Mouse (Mus musculus) WW6 (cell line): ENCODE measurements around the gene Elob.
A peak's percentile ranks its signal among the peaks of the same experiment; 100 is the strongest.

Experiments used
- DNase-seq: peaks from one replicate; pipeline ENCODE4 v3.0.0-alpha.2; 2013; ENCODE audit warnings: low read depth, low spot score

Elob gene

DNA sequence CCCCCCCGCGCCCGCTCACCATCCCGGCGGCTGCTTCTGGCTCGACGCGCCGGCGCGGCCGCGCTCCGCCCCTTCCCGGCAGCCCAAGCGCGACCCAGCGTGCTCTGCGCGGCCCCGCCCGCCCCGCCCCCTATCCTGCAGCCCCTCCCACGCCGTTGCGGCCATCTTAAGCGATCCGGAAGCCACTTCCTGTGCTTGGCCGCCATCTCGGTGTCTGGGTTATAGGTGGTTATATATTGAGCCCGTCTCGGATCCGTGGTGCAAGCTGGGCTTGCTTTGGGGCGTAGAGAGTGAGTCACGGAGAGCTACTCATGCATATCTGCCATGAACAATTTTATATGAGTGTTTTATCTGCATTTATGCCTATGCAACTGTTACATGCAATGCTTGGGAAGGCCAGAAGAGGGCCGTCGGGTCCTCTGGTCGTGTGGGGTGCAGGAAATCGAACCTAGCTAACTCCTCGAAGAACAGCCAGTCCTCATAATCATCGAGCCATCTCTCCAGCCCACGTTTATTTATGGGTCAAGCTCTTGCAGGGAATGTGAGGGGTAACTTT, at the start of gene Elob:
Elob (minus strand) TSS at position 73 of the 556 bp plus-strand sequence.
- no peak for DNase-seq

DNA sequence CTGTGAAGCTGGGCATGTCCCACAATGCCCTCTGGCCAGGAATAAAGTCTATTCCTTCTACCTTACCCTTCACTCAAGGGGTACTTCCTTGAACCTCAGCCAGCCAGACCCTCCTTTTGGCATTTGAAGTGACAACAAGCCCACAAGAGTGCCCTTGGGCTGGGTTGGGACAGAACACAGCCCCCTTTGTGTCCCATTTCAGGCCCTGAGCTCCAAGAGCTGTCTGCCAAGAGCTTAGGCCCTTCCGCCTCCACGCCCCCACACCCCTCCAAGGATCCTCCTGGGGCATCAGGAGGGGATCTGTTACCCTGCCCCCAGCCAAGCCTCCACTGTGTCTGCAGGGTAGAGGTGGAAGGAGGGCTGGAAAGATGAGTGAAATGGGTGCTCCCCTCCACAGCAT, 48.2 kb upstream of the Elob start:
- no peak for DNase-seq

DNA sequence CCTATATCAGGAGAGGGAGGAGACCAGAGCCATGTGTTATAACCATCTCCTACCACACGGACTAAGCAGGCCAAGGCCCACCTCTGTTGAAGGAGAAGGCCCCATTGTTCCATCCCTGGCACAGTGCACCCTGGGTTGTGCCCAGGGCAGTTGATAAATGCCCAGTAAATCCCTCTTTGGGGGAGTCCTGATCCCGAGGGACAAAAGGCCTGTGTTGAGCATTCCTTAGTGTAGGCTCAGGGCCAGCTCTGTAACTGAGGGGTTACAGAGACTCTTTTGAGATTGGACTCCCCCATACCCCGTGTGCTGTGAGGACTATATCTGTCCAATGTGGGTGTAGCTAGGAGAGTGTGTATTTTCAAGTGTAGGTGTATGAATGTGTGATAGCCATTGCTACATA, 47.8 kb upstream of the Elob start:
- DNase-seq = no peak

DNA sequence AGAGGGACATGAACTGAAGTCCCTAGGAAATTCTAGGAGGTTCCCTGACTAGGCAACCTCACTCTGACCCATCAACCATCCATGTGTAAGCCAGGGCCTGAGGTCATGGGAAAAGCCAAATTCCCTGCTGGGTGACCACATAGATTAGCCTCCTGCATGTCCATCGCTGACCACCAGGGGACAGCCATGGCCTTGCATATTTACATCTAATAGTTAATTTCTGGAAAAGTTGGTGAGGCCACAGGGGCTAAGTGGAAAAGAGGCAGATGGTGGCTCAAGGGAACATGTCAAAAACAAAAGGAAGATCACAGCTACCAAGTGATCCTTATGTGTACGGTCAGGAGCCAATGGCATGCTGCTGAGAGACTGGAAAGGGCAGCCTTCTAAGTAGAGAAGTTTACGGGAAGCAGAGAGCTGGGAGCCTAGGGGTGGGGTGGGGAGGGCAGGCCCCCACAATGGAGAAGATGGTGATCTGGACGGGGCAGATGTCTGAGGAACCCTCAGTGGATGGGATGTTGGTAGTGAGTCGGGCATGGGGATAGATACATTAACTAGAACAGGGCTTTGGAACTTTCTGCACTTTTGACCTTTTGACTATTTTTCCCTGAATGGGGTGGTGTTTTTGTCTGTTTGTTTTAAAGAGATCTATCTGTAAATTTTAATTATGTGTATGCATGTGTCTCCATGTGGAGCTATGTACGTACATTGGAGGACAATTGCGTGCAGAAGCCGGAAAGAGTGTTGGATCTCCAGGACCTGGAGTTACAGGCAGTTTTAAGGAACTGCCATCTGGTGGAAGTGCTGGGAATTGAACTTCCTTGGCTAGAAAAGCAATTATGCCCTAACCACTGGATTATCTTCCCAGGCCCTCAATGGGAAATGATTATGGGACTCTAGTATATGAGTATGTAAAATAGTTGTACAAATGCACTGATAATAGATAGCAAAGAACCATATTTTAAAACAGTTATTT, 45.2 kb upstream of the Elob start:
- peak; percentile 26 for DNase-seq

DNA sequence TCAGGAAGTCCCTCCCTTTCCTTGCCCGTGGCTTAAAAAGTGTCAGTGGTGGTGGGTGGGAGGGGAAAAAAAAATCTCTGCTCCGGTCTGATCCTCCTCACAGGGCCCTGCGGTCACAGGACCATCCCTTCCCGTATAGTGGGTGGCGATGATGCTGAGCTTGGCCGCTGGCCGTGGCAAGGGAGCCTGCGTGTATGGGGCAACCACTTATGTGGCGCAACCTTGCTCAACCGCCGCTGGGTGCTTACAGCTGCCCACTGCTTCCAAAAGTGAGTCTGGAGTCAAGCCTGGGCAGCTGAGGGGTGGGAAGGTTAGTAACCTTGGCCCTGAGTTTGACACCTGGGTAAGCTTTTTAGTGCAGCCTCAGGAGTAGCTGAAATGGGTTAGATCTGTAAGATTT, 39.6 kb upstream of the Elob start:
- no peak for DNase-seq

DNA sequence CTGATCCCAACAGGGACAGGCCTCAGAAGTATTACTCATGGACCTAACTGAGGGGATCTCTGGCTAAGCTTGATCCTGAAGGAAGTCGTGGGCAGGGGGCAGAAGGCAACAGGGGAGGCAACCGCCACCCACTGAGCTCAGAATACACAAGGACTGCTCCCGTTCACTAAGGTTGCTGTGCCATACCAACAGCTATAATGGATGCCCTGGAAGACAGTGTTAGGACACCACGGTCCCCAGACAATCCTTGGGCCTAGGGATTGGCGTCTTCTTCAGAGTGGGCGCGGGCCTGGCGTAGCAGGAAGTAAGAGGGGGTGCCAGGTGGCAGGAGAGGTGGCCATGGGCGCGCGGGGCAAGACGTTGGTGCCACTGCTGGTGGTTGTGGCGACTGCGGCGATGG, 38.8 kb upstream of the Elob start, which contains the start of gene Prss21:
Prss21 (plus strand) TSS at position 301 of the 400 bp plus-strand sequence.
- no peak for DNase-seq

DNA sequence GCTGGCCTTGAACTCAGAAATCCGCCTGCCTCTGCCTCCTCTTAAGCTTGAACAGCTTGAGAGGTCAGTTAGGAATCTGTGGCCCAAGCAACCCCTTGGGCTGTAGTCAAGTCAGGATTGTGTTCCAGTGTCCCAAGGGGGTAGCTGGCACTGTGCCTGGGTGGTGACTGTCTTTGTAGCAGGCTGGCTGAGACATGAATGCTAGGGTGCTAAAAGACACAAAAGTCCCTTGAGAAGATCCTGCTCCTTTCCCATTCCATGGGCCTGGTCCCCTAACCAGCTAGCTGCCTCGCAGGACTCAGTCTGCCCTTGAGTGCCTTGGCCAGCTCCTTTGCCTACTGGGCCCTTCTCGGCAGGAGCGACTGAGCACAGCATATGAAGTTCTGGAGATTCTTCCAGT, 34.0 kb upstream of the Elob start:
- no peak for DNase-seq

DNA sequence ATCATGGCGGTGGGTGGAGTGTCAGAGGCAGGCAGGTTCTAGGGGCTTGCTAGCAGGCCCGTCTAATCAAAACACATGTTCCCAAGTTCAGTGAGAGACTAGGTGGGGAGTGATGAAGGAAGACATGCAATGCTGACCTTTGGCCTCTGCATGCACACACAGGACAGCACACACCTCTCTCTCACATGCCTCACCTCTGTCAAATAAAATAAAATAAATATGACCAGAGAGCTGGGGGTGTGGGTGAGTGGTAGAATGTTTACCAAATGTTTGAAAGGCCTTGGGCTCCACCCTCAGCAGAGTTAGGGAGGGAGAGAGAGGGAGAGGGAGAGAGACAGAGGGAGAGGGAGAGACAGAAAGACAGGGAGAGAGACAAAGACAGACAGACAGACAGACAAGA, 29.0 kb upstream of the Elob start:
- no peak for DNase-seq

DNA sequence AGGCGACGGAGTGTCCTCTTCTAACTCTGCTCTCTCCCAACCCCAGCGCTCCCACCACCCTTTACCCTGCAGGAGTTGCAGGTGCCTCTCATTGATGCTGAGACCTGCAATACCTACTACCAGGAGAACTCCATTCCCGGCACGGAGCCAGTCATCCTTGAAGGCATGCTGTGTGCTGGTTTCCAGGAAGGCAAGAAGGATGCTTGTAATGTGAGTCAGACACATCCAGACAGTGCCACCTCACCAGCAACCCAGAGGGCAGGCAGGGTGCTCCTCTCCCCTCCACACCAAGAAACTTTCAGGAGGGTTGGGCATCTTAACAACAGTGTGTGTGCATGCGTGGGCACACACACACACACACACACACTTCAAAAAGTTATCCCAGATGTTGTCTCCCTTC, 28.3 kb upstream of the Elob start:
- DNase-seq = no peak

DNA sequence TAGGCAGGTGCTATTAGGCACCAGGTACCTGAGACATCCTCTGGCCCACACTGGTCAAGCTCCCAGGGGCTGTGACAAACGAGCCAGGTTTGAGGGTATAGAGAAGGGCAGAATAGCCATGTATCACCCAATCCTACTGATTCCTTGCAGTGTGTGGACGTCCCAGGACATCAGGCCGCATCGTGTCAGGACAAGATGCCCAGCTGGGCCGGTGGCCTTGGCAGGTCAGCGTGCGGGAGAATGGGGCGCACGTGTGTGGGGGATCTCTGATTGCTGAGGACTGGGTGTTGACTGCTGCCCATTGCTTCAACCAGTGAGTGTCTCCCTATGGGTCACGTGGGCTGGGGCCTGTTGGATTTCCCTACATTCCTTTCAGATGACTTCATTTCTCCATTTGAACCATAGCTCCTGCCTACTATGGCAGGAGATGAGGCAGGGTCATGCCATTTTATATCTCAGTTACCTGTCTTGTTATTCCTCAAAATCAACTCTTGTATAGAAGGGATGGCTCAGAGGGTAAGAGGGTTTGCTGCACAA, 25.4 kb upstream of the Elob start:
- no peak for DNase-seq

DNA sequence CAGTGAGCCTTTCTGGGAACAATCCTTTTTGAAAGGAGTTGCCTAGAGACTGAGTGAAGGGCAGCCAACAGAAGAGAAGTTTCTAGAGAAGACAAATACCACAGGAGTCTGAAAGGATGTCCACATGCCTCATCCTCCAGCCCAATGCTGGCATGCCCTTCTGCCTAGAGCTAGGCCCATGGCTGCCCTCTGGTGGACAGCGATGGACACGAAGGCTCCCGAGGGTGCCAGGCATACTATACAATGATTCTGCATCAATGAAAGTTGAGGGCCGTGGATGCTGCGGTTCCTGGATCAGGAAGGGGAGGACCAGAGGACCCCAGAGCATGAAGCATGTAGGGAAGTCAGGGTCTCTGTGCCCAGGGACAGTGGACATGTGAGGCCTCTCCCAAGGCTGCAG, 24.4 kb upstream of the Elob start:
- no peak for DNase-seq

DNA sequence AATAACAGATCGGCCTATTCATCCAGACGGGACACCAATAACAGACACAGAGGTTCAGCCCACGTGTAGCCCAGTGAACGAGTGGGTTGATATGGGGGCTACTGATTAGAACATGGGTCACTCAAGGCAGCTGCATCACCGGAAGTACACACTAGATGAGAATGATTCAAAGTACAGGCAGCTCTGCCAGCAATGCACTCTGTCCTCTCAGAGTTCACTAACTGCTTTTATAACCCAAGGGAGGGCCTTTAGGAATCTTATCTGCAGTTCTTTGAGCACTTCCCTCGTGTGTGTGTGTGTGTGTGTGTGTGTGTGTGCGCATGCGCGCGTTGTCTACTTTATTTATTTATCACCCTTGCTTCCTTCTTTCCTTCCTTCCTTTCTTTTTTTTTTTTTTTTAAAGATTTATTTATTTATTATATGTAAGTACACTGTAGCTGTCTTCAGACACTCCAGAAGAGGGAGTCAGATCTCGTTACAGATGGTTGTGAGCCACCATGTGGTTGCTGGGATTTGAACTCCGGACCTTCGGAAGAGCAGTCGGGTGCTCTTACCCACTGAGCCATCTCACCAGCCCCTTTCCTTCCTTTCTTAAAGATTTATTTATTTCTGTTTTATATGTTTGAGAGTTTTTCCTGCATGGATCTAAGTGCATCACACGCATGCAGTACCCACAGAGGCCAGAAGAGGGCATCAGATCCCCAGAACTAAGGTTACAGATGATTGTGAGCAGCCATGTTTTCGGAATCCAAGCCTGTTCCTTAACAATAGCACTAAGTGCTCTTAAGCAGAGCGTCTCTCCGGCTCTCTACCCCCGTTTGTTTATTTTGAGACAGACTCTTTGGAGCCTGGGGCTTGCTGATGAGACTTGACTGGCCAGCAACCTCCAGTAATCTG, 22.2 kb upstream of the Elob start:
- no peak for DNase-seq

DNA sequence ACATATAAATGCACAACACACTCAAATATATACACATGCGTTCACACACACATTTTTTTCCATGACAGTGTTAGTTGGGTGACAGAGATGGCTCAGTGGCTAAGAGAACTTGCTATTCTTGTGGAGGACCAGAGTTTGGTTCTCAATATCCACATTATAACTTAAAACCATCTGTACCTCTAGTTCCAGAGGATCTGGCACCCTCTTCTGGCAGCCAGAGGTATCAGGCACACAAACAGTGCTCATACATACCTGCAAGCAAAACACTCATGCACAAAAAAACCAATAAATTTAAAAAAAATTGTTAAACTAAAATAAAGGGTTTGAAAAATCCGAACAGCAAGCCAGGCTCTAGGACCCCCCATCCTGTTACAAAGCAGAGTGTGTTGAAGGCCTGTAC, 21.1 kb upstream of the Elob start:
- no peak for DNase-seq

DNA sequence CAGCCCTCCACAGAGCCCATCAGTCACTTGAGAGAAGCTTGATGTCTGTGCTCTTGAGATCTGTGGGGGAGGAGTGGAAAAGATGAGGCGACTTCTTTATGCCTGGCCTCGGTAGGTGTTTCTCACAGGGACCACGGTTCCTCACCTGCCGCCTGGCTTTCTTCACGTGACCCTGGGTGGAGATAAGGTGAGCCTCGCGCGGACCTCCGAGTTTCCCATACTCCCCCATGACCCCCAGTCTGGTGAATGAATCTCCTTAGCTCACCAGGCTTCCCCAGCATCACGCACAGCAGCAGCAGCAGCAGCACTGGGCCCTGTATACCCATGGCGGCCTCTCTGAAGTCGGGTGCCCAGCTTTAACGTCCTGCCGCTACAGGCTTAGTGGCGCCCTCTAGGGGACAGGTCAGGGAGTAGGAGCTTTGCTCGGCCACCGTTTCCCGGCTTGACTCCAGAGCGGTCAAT, 14.9 kb upstream of the Elob start, which contains the start of the genes Prss32 and Prss41:
Prss32 (plus strand) TSS at position 44 of the 462 bp plus-strand sequence.
Prss41 (minus strand) TSS at position 361 of the 462 bp plus-strand sequence.
- DNase-seq = no peak

DNA sequence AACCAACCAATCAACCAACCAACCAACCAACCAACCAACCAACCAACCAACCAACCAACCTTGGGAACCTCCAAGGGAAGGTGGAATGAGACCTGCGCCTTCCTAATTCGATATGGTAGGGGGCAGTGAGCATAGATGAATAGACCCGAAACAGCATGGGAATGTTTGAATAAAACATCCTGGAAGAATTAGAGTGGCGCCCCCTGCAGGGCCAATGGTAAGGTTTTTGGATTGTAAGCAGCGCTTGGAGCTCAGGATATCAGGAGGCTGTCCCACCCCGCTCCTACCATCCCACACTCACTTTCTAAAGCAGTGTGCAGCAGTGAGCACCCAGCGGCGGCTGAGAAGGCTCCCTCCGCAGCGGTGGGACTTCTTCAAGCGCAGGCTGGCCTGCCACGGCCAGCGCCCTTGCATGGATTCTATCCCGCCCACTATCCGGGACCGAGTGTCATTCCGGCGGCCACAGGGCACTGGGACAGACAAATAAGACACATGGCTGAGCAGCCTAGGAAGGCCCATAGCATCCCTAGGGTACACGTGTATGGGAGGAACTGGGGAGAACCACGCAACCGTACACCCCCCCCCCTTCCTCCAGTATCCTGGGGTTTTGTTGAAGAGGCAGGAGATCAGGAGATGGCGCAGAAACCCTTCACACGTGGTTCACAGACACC, 14.3 kb upstream of the Elob start:
- no peak for DNase-seq

DNA sequence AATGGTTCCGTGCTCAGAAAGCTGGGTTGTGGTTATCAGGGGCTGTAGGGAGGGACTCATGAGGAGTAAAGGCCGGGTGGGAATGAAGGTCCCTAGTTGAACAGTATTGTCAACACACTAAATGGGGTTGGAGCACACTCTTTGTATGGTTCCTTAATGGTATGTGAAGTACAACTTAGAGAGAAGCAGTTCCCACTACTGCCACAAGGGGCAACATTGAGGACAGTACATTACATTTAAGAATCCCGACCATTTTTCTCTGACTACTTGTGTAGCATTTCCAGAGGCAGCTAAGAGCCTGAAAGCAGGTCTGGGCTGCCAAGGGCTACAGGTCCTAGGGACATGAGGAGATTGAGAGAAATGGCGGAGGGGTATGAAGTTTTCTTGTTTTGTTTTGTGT, 12.2 kb upstream of the Elob start:
- DNase-seq = no peak

DNA sequence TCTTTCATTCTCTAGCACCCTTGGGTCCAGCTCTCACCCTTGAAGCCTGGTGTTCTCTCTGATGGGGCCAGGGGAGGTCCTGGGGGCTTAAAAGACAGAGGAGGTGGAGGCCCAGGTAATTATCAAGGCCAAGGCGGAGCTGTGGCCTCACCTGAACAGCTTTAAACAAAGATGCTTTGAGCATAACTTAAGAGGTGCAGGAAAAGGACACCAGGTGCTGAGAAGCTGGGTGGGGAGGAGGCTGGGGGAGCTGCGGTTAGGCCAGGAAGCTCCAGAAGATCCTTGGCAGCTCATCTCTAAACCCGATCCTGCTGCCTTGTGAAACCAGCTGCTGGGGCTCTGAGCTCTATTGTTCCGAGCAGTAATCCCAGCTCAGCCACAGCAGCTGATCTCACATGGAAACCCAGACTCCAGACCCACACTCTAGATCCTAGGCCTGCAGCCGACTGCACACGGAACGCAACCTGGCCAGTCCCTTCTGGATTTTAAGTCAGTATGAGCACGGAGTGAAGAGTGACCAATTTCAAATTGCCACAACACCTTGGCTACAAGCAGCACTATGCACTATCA, 7.2 kb upstream of the Elob start, which contains the start of gene Prss33:
Prss33 (minus strand) TSS at position 51 of the 570 bp plus-strand sequence.
- no peak for DNase-seq

DNA sequence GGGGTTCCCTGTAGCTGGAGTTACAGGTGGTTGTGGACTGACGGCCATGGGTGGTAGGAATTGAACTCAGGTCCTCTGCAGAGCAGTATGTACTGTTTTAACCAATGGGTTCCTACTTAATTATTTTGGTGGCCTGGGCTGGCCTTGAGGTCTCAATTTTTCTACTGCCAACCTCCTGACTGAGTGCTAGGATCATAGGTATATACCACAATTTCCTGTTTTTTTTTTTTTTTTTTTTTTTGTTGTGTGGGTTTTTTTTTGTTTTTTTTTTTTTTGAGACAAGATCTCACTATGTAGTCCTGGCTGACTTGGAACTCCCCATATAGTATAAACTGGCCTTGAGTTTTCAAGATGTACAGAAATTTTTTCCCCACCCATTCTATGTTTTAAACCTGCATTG, 2.3 kb upstream of the Elob start:
- no peak for DNase-seq

DNA sequence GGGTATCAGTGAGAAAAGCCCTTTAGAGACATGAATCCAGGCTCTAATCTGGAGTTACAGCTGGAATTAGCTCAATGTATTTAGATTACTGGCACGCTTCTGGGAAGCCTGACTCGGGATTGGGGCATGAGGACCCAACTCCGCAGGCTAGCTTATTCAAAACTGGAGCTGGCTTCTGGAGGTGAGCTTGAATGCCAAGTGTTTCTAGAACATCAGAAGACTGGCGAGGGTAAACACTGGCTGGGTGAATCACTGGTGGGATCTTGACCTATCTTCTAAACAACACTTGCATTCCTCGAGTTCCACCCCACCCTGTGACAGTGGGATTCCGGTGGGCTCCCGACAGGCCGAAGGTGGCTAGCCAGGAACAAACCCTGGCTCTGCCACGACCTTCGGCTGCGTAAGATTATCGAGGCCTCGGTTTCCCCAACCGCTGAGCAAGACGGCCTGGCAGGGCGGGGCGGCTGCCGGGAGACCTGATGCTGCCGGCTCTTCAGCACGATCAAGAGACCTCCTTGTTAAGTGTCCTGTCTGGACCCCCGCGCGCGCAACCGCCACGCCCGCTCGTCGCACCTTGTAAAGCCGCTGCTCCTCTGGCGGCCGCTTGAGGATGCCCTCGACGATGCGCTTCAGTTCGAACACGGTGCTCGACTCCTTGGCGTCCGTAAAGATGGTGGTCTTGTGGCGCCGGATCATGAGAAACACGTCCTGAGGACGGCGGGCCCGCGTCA, 500 bp downstream of the Elob start:
- DNase-seq = no peak

DNA sequence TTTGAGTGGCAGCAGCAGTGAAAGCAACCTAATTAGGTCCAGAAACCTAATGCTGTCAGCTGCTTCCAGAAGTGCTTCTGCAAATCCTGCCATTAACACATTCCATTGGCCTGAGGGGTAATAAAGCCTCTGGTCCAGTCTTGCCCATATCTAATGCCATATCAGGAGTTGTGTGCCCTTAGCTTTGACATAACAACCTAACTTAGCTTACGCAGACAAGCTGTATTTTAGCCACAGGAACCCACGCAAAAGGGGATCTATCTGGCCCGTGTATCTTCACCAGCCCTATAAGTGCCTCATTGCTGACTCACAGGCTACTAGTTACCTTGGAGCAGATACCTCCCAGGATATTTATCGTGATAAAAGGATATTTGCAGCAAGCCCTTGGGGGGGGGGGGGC, 3.3 kb downstream of the Elob start:
- DNase-seq = no peak
